Mouse (Mus musculus): ENCODE results near the gene Cdip1. TPM values are rescaled to one million over a fixed set of nuclear protein-coding genes. Genes with fewer than 3 reads are reported as not detected.
"Not testable (repeated sequence)": the region's sequence is repeated elsewhere in the genome, so short reads cannot be mapped to it uniquely, and the experiment has no call there.

Cdip1 gene
- total RNA-seq, 1 experiment: 35.1 TPM

DNA sequence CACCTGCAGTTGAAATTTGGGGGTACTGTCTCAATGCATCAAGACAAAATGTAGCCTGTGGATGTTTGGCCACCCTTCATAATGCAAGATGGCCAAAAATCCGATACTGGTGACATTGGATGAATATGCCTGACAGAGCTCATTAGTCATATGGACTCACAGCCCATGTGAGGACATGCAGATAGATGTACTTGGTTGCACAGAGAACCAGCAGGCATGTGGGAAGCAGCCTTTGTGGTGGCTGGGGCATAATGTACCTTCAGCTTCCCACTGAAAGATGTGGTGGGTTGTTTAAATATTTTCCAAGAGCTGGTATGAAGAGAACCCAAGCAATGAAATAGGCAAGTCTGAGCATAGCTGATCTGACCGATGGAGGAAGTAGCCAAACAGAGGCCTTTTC, 43.8 kb upstream of the Cdip1 start:
- Histone ChIP-seq H3K36me3 (ENCODE audit: control insufficient read depth, insufficient read depth, low read length, poor library complexity, severe bottlenecking) (no peaks in the 10 kb centered on the region), H3K4me1 (ENCODE audit: control insufficient read depth in 2 of 2, insufficient read depth in 2 of 2, low read length in 2 of 2, poor library complexity in 1 of 2) (no peaks in the 10 kb centered on the region), H3K4me3 (ENCODE audit: insufficient read depth in 1 of 2, low read depth in 1 of 2, low read length in 2 of 2, poor library complexity in 1 of 2, severe bottlenecking in 1 of 2) (no peak overlapping the region), H3K9ac (ENCODE audit: insufficient read depth, low read depth, low read length, poor library complexity, severe bottlenecking) (no peak overlapping the region), H3K27ac (ENCODE audit: insufficient read depth, low read depth, low read length, poor library complexity, severe bottlenecking) (no peak overlapping the region), H3K9me3 (ENCODE audit: control insufficient read depth, insufficient read depth, low read depth, low read length) (no peaks in the 10 kb centered on the region)
- TF ChIP-seq HCFC1 (IDR thresholded peaks at IDR 0.05; ENCODE audit: borderline replicate concordance, insufficient read depth, low read length): no peak
- in situ Hi-C loops (cut with MboI; ENCODE audit: low sequenced_read_pairs in 2 of 2, unreplicated experiment in 2 of 2): no loop called here
- DNase-seq (ENCODE audit: low read depth, low spot score): no peak

DNA sequence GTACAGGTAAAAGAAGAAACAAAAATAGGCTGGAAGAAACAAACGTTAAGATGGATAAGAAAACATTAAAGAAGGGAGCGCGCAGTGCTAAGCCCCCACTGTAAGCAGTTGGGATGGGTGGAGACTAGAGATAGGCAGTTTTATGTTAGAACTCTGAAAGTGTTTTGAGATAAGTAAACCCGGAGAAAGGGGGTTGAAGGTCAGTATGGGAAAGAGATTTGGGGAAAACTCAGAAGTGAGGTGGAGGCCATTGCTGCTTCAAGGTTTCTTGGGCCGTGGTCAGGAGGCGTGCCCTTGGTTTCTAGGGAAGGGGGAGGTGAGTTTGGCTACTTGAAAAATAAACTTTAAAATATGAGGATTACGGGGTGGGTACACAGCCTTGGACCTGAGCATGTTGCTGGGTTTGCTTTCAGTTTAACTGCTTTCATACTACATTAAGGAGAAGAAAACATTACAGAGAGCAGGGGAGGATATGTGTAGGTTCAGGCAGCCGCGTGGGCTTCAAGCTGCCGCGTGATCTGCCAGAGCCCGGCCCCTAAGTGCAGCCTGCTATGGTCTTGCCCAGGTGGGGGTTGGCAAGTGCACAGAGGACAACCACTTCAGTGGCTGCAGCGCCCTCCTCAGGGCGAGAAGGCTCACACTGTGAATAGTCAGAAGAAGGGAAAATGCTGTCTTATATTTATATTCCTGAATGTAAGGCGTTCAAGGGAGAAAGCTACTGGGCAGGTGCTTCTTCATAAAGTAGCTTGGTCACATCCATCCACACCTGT, 41.7 kb upstream of the Cdip1 start:
- Histone ChIP-seq H3K9ac (ENCODE audit: insufficient read depth, low read depth, low read length, poor library complexity, severe bottlenecking) (no peak overlapping the region), H3K4me1 (ENCODE audit: control insufficient read depth in 2 of 2, insufficient read depth in 2 of 2, low read length in 2 of 2, poor library complexity in 1 of 2) (no peaks in the 10 kb centered on the region), H3K27ac (ENCODE audit: insufficient read depth, low read depth, low read length, poor library complexity, severe bottlenecking) (no peak overlapping the region), H3K9me3 (ENCODE audit: control insufficient read depth, insufficient read depth, low read depth, low read length) (no peaks in the 10 kb centered on the region), H3K36me3 (ENCODE audit: control insufficient read depth, insufficient read depth, low read length, poor library complexity, severe bottlenecking) (no peaks in the 10 kb centered on the region), H3K4me3 (ENCODE audit: insufficient read depth in 1 of 2, low read depth in 1 of 2, low read length in 2 of 2, poor library complexity in 1 of 2, severe bottlenecking in 1 of 2) (no peak overlapping the region)
- TF ChIP-seq CHD2 (IDR thresholded peaks at IDR 0.05; ENCODE audit: low read depth, low read length) (no peak), ZC3H11A (IDR thresholded peaks at IDR 0.05; ENCODE audit: borderline replicate concordance, low read depth, low read length) (no peak), ZNF384 (IDR thresholded peaks at IDR 0.05; ENCODE audit: low read depth, low read length) (no peak), MAFK (IDR thresholded peaks at IDR 0.05; ENCODE audit: insufficient read depth, low read depth, low read length) (no peak), HCFC1 (IDR thresholded peaks at IDR 0.05; ENCODE audit: borderline replicate concordance, insufficient read depth, low read length) (no peak)
- in situ Hi-C loops (cut with MboI; ENCODE audit: low sequenced_read_pairs in 2 of 2, unreplicated experiment in 2 of 2): no loop called here
- no peak for DNase-seq (ENCODE audit: low read depth, low spot score)

DNA sequence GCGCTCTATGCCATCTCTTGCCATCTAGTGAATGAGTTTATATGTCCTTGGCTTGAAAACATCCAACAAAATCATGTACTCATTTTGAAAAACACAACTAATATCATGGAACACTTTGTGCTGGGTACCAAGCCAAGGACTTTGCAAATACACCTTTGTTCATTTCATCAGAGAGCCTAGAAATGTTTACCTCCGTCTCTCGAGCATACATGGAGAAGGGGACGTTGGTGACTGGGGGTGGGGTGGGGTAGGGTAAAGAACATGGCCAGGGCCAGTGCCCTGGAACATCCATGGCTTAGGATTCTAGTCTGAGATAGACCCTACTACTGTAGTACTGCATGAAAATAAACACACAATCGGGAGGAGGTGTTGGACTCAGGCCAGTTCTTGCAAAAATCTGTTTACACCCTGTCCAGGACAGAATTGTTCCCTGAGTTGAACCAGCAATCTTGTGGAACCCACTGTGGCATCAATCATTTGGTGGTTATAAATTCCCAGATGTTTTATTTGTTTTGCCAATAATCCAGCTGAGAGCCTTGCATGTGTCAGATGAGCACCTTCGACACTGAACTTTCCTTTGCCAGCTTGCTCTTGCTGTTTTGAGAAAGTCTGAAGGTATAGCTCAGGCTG, 39.3 kb upstream of the Cdip1 start:
- H3K27ac ChIP-seq (ENCODE audit: insufficient read depth, low read depth, low read length, poor library complexity, severe bottlenecking): no peak overlapping the region
- no peak overlapping the region for H3K4me3 ChIP-seq (ENCODE audit: insufficient read depth in 1 of 2, low read depth in 1 of 2, low read length in 2 of 2, poor library complexity in 1 of 2, severe bottlenecking in 1 of 2)
- H3K9ac ChIP-seq (ENCODE audit: insufficient read depth, low read depth, low read length, poor library complexity, severe bottlenecking): no peak overlapping the region
- in situ Hi-C loops (cut with MboI; ENCODE audit: low sequenced_read_pairs in 2 of 2, unreplicated experiment in 2 of 2): no loop called here
- no peak for DNase-seq (ENCODE audit: low read depth, low spot score)
- no peaks in the 10 kb centered on the region for H3K4me1 ChIP-seq (ENCODE audit: control insufficient read depth in 2 of 2, insufficient read depth in 2 of 2, low read length in 2 of 2, poor library complexity in 1 of 2)
- TF ChIP-seq MAFK (IDR thresholded peaks at IDR 0.05; ENCODE audit: insufficient read depth, low read depth, low read length) (no peak), ZNF384 (IDR thresholded peaks at IDR 0.05; ENCODE audit: low read depth, low read length) (no peak), HCFC1 (IDR thresholded peaks at IDR 0.05; ENCODE audit: borderline replicate concordance, insufficient read depth, low read length) (no peak), CHD2 (IDR thresholded peaks at IDR 0.05; ENCODE audit: low read depth, low read length) (no peak)
- no peaks in the 10 kb centered on the region for H3K9me3 ChIP-seq (ENCODE audit: control insufficient read depth, insufficient read depth, low read depth, low read length)
- H3K36me3 ChIP-seq (ENCODE audit: control insufficient read depth, insufficient read depth, low read length, poor library complexity, severe bottlenecking): no peaks in the 10 kb centered on the region

- Histone ChIP-seq H3K4me3 (ENCODE audit: insufficient read depth in 1 of 2, low read depth in 1 of 2, low read length in 2 of 2, poor library complexity in 1 of 2, severe bottlenecking in 1 of 2) (no peak overlapping the region), H3K4me1 (ENCODE audit: control insufficient read depth in 2 of 2, insufficient read depth in 2 of 2, low read length in 2 of 2, poor library complexity in 1 of 2) (no peaks in the 10 kb centered on the region), H3K27ac (ENCODE audit: insufficient read depth, low read depth, low read length, poor library complexity, severe bottlenecking) (no peak overlapping the region), H3K9ac (ENCODE audit: insufficient read depth, low read depth, low read length, poor library complexity, severe bottlenecking) (no peak overlapping the region), H3K36me3 (ENCODE audit: control insufficient read depth, insufficient read depth, low read length, poor library complexity, severe bottlenecking) (no peaks in the 10 kb centered on the region), H3K9me3 (ENCODE audit: control insufficient read depth, insufficient read depth, low read depth, low read length) (no peaks in the 10 kb centered on the region)
- no peak for DNase-seq (ENCODE audit: low read depth, low spot score)
- TF ChIP-seq ZC3H11A (IDR thresholded peaks at IDR 0.05; ENCODE audit: borderline replicate concordance, low read depth, low read length): no peak
- TF ChIP-seq CHD2 (IDR thresholded peaks at IDR 0.05; ENCODE audit: low read depth, low read length): no peak
- TF ChIP-seq ZNF384 (IDR thresholded peaks at IDR 0.05; ENCODE audit: low read depth, low read length): no peak
- no peak for TF ChIP-seq HCFC1 (IDR thresholded peaks at IDR 0.05; ENCODE audit: borderline replicate concordance, insufficient read depth, low read length)
- TF ChIP-seq MAFK (IDR thresholded peaks at IDR 0.05; ENCODE audit: insufficient read depth, low read depth, low read length): no peak
- in situ Hi-C loops (cut with MboI; ENCODE audit: low sequenced_read_pairs in 2 of 2, unreplicated experiment in 2 of 2): no loop called here
These were observed 37.5 kb upstream of the Cdip1 start for GRCm38 (mm10) chr16:4827639-4828038.

GRCm38 (mm10) chr16:4824466-4824865, 34.4 kb upstream of the Cdip1 start:
- in situ Hi-C loops (cut with MboI; ENCODE audit: low sequenced_read_pairs in 2 of 2, unreplicated experiment in 2 of 2); H3K9me3 ChIP-seq (ENCODE audit: control insufficient read depth, insufficient read depth, low read depth, low read length); H3K36me3 ChIP-seq (ENCODE audit: control insufficient read depth, insufficient read depth, low read length, poor library complexity, severe bottlenecking); H3K27ac ChIP-seq (ENCODE audit: insufficient read depth, low read depth, low read length, poor library complexity, severe bottlenecking); H3K4me1 ChIP-seq (ENCODE audit: control insufficient read depth in 2 of 2, insufficient read depth in 2 of 2, low read length in 2 of 2, poor library complexity in 1 of 2); DNase-seq (ENCODE audit: low read depth, low spot score); H3K9ac ChIP-seq (ENCODE audit: insufficient read depth, low read depth, low read length, poor library complexity, severe bottlenecking); H3K4me3 ChIP-seq (ENCODE audit: insufficient read depth in 1 of 2, low read depth in 1 of 2, low read length in 2 of 2, poor library complexity in 1 of 2, severe bottlenecking in 1 of 2): not testable (repeated sequence)
